Mouse (Mus musculus) spleen, adult 10 weeks (tissue): ENCODE data around the gene Hpf1. TPM values are rescaled to one million over a fixed set of nuclear protein-coding genes. Genes with fewer than 3 reads are reported as not detected.

Experiments used
- polyA plus RNA-seq: library from polyadenylated mRNA; stranded (reverse); fragments of 350-450 nt; fragmentation: Illumina TruSeq; extraction: RNeasy Lipid Tissue Mini Kit (QIAGEN cat#74804); gene quantifications from one replicate; pipeline ENCODE4 v1.2.3, GENCODE M21; 2015; ENCODE audit warnings: low replicate concordance; ENCODE audit not compliant: insufficient read depth

Gene Hpf1
- 87.4 TPM for polyA plus RNA-seq

DNA sequence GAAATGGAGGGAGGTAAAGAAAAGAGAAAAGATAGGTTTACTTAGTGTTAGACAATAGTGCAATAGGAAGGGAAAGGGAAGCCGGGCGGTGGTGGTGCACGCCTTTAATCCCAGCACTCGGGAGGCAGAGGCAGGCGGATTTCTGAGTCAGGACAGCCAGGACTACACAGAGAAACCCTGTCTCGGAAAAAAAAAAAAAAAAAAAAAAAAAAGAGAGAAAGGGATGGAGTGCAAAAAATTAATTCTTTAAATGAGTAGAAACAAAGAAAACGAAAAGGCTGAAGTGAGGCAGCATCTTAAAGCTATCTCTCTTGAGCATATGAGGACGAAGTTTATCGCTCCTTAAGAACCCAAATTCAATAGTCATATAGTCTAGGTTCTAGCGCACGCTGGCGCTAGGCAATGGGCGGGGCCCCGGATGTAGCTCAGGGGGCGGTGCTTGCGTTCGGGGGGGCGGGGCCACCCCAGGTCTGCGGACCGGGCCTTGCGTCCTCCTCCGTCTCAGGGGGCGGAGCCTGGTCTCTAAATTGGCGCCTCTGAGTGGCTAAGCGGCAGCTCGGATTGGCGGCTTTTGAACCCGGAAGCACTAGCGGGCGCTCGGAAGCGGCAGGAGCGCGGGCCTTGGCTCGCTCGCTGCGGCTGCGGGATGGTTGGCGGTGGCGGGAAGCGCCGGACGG lies at the start of gene Hpf1:
Gene Hpf1 (plus strand): TSS at position 576 of the 677 bp plus-strand sequence.

Other genes starting within 250 kb of the Hpf1 start
- gene Clcn3, start 92.9 kb downstream of the Hpf1 start, polyA plus RNA-seq, result 47.3 TPM
- 11.1 TPM for gene Nek1, start 102.8 kb downstream of the Hpf1 start, polyA plus RNA-seq